Mouse (Mus musculus) MEL (cell line): ENCODE measurements around the gene Col6a3. TPM values are rescaled to one million over a fixed set of nuclear protein-coding genes. Genes with fewer than 3 reads are reported as not detected.

Experiments used
- DNase-seq: peaks from one replicate; pipeline ENCODE4 v3.0.0; 2011; ENCODE audit warnings: low read depth, low spot score
- H3K27ac ChIP-seq: 2 replicates; pipeline ENCODE4 v1.5.1; 2012; ENCODE audit warnings: low read depth, mild to moderate bottlenecking, control low read depth, low read length, moderate library complexity; ENCODE audit not compliant: control insufficient read depth
- H3K27me3 ChIP-seq, 2 experiments: fragments of 150-350 bp in 1 of 2; sonication (generic) in 1 of 2; 2 replicates each; pipeline ENCODE4 v1.6.1; 2012; ENCODE audit warnings: low read length in 2 of 2, mild to moderate bottlenecking in 2 of 2, improper control_type of control experiment in 1 of 2, moderate library complexity in 1 of 2; ENCODE audit not compliant: insufficient read depth in 2 of 2, control insufficient read depth in 1 of 2
- H3K36me3 ChIP-seq, 2 experiments: 2 replicates each; pipeline ENCODE4 v1.6.1; 2012 to 2014; ENCODE audit warnings: low read length in 2 of 2, improper control_type of control experiment in 1 of 2, inconsistent platforms in 1 of 2, mild to moderate bottlenecking in 1 of 2; ENCODE audit not compliant: insufficient read depth in 2 of 2, control insufficient read depth in 1 of 2
- H3K4me1 ChIP-seq, 2 experiments: fragments of 150-350 bp in 1 of 2; sonication (generic) in 1 of 2; 2 replicates each; pipeline ENCODE4 v1.6.1; 2012; ENCODE audit warnings: low read length in 2 of 2, improper control_type of control experiment in 1 of 2, mild to moderate bottlenecking in 1 of 2; ENCODE audit not compliant: insufficient read depth in 2 of 2, control insufficient read depth in 1 of 2
- H3K4me3 ChIP-seq, 2 experiments: fragments of 150-350 bp in 1 of 2; sonication (generic) in 1 of 2; 2 replicates each; pipeline ENCODE4 v1.5.1; 2012; ENCODE audit warnings: low read depth in 2 of 2, low read length in 2 of 2, mild to moderate bottlenecking in 2 of 2, moderate library complexity in 2 of 2, control low read depth in 1 of 2, improper control_type of control experiment in 1 of 2; ENCODE audit not compliant: control insufficient read depth in 1 of 2, insufficient read depth in 1 of 2
- H3K79me2 ChIP-seq: 2 replicates; pipeline ENCODE4 v1.6.1; 2012; ENCODE audit warnings: mild to moderate bottlenecking, low read length, moderate library complexity; ENCODE audit not compliant: control insufficient read depth, poor library complexity, insufficient read depth
- H3K9ac ChIP-seq: 2 replicates; pipeline ENCODE4 v1.6.1; 2012; ENCODE audit warnings: low read depth, mild to moderate bottlenecking, control low read depth, low read length, moderate library complexity; ENCODE audit not compliant: control insufficient read depth, poor library complexity, severe bottlenecking
- H3K9me3 ChIP-seq: fragments of 150-350 bp; sonication (generic); replicated peaks from 2 replicates; pipeline ENCODE4 v1.6.1; 2012; ENCODE audit warnings: mild to moderate bottlenecking, low read length, improper control_type of control experiment, moderate library complexity; ENCODE audit not compliant: insufficient read depth
- CHD1 ChIP-seq: IDR thresholded peaks from 2 replicates; pipeline ENCODE4 v1.6.1; 2012; ENCODE audit warnings: low read depth, mild to moderate bottlenecking, inconsistent platforms, low read length, improper control_type of control experiment
- CHD2 ChIP-seq: IDR thresholded peaks from 2 replicates; pipeline ENCODE4 v1.6.1; 2011; ENCODE audit warnings: low read length, improper control_type of control experiment
- ELF1 ChIP-seq: IDR thresholded peaks from 2 replicates; pipeline ENCODE4 v1.6.1; 2014; ENCODE audit warnings: low read depth, mild to moderate bottlenecking, inconsistent platforms, low read length, improper control_type of control experiment, moderate library complexity
- EP300 ChIP-seq, 2 experiments: IDR thresholded peaks; 2 replicates each; pipeline ENCODE4 v1.6.1; 2011; ENCODE audit warnings: improper control_type of control experiment in 2 of 2, low read length in 2 of 2, low read depth in 1 of 2, mild to moderate bottlenecking in 1 of 2
- ETS1 ChIP-seq: IDR thresholded peaks from 2 replicates; pipeline ENCODE4 v1.6.1; 2012; ENCODE audit warnings: low read depth, mild to moderate bottlenecking, inconsistent platforms, low read length, improper control_type of control experiment, moderate library complexity
- GABPA ChIP-seq: IDR thresholded peaks from 2 replicates; pipeline ENCODE4 v1.6.1; 2012; ENCODE audit warnings: low read depth, mild to moderate bottlenecking, inconsistent platforms, low read length, improper control_type of control experiment, moderate library complexity
- GATA1 ChIP-seq: IDR thresholded peaks from 2 replicates; pipeline ENCODE4 v1.6.1; 2011; ENCODE audit warnings: low read depth, low read length, improper control_type of control experiment
- JUND ChIP-seq: IDR thresholded peaks from 2 replicates; pipeline ENCODE4 v1.6.1; 2011; ENCODE audit warnings: low read depth, mild to moderate bottlenecking, improper control_type of control experiment, low read length
- KAT2A ChIP-seq: conservative IDR thresholded peaks from 2 replicates; pipeline ENCODE4 v1.6.1; 2012; ENCODE audit warnings: low read depth, low read length, improper control_type of control experiment, inconsistent platforms
- MAFK ChIP-seq: IDR thresholded peaks from 2 replicates; pipeline ENCODE4 v1.6.1; 2011; ENCODE audit warnings: low read depth, mild to moderate bottlenecking, low read length, improper control_type of control experiment, borderline replicate concordance
- MAZ ChIP-seq: IDR thresholded peaks from 2 replicates; pipeline ENCODE4 v1.6.1; 2012; ENCODE audit warnings: low read depth, mild to moderate bottlenecking, inconsistent platforms, low read length, improper control_type of control experiment
- MEF2A ChIP-seq: IDR thresholded peaks from 2 replicates; pipeline ENCODE4 v1.6.1; 2014; ENCODE audit warnings: low read depth, mild to moderate bottlenecking, inconsistent platforms, low read length, improper control_type of control experiment; ENCODE audit not compliant: poor library complexity, insufficient replicate concordance, severe bottlenecking; ENCODE audit errors: extremely low read depth
- MXI1 ChIP-seq: IDR thresholded peaks from 2 replicates; pipeline ENCODE4 v1.6.1; 2011; ENCODE audit warnings: mild to moderate bottlenecking, low read depth, low read length, improper control_type of control experiment
- MYB ChIP-seq: IDR thresholded peaks from 2 replicates; pipeline ENCODE4 v1.6.1; 2011; ENCODE audit warnings: mild to moderate bottlenecking, low read depth, low read length, improper control_type of control experiment
- MYC ChIP-seq: IDR thresholded peaks from 2 replicates; pipeline ENCODE4 v1.6.1; 2011; ENCODE audit warnings: low read depth, mild to moderate bottlenecking, low read length, improper control_type of control experiment, moderate library complexity
- NELFE ChIP-seq: IDR thresholded peaks from 2 replicates; pipeline ENCODE4 v1.6.1; 2011; ENCODE audit warnings: low read depth, low read length, improper control_type of control experiment
- RAD21 ChIP-seq: IDR thresholded peaks from 2 replicates; pipeline ENCODE4 v1.6.1; 2011; ENCODE audit warnings: mild to moderate bottlenecking, low read depth, low read length, improper control_type of control experiment
- SIN3A ChIP-seq: IDR thresholded peaks from 2 replicates; pipeline ENCODE4 v1.6.1; 2012; ENCODE audit warnings: low read length, improper control_type of control experiment, inconsistent platforms
- TBP ChIP-seq: IDR thresholded peaks from 2 replicates; pipeline ENCODE4 v1.8.0; 2011; ENCODE audit warnings: low read depth, low read length, improper control_type of control experiment
- TCF12 ChIP-seq: IDR thresholded peaks from 2 replicates; pipeline ENCODE4 v1.6.1; 2014; ENCODE audit warnings: low read depth, mild to moderate bottlenecking, inconsistent platforms, low read length, improper control_type of control experiment, moderate library complexity
- USF1 ChIP-seq: IDR thresholded peaks from 2 replicates; pipeline ENCODE4 v1.6.1; 2014; ENCODE audit warnings: low read depth, mild to moderate bottlenecking, inconsistent platforms, low read length, improper control_type of control experiment, moderate library complexity
- USF2 ChIP-seq, 2 experiments: IDR thresholded peaks; 2 replicates each; pipeline ENCODE4 v1.6.1; 2011 to 2012; ENCODE audit warnings: improper control_type of control experiment in 2 of 2, low read length in 2 of 2, borderline replicate concordance in 1 of 2, inconsistent platforms in 1 of 2, low read depth in 1 of 2, mild to moderate bottlenecking in 1 of 2; ENCODE audit not compliant: insufficient read depth in 1 of 2
- ZC3H11A ChIP-seq: IDR thresholded peaks from 2 replicates; pipeline ENCODE4 v1.6.1; 2012; ENCODE audit warnings: low read depth, mild to moderate bottlenecking, inconsistent platforms, low read length, improper control_type of control experiment
- ZKSCAN1 ChIP-seq: IDR thresholded peaks from 2 replicates; pipeline ENCODE4 v1.6.1; 2012; ENCODE audit warnings: low read depth, mild to moderate bottlenecking, inconsistent platforms, low read length, improper control_type of control experiment, moderate library complexity
- ZMIZ1 ChIP-seq: IDR thresholded peaks from 2 replicates; pipeline ENCODE4 v1.6.1; 2012; ENCODE audit warnings: low read depth, mild to moderate bottlenecking, inconsistent platforms, low read length, improper control_type of control experiment, moderate library complexity
- ZNF384 ChIP-seq: IDR thresholded peaks from 2 replicates; pipeline ENCODE4 v1.6.1; 2012; ENCODE audit warnings: low read depth, mild to moderate bottlenecking, inconsistent platforms, low read length, improper control_type of control experiment
- polyA plus RNA-seq, 2 experiments: library from polyadenylated mRNA; stranded (reverse) in 1 of 2; unstranded in 1 of 2; fragments of >175 nt in 1 of 2; fragments of >200 nt in 1 of 2; gene quantifications; 2 replicates each; pipeline versions ENCODE4 v1.2.1 to v1.2.4; 2012; ENCODE audit warnings: low replicate concordance in 2 of 2, low read depth in 1 of 2; ENCODE audit not compliant: insufficient read length in 2 of 2, insufficient read depth in 1 of 2, missing spikeins in 1 of 2
- total RNA-seq: library from RNA; depleted of rRNA; stranded (reverse); fragments of 300-350 nt; gene quantifications from 2 replicates; pipeline ENCODE4 v1.2.3, GENCODE M21; 2012

The Col6a3 gene
- total and polyA plus RNA-seq, 3 experiments, result not detected

DNA sequence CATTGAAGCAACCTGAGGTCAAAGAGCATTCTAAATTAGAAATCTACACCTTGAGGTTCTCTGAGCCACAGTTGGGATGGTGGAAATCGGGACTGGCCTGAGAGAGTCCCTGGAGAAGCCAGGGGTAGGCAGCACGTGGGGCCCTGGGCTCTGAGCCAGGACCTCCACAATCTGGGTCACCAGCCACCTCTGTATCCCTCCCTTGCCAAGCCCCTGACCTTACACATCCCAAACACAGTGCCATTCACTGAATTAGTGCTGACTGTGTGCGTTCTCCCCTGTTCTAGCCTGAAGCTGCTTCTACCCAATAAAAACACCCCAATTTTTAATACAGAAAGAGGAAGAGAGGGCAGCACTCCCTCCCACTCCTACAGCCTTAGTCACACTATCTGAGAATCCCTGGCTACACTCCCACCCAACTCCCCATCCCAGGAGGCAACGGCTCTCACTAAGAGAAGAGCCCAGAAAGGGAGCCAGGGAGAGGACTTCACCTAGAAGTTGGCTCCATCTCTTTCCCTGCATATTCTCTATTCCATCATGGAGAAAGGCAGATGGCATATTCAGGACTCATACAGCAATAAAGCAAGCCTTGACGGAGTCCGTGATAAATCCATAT is 46.4 kb downstream of the Col6a3 start:
- H3K36me3 ChIP-seq, result no peaks in the 10 kb centered on the region
- H3K4me1 ChIP-seq, result no peaks in the 10 kb centered on the region
- H3K27me3 ChIP-seq, result no peaks in the 10 kb centered on the region
- no peak overlapping the region for H3K9ac ChIP-seq
- no peak overlapping the region for H3K27ac ChIP-seq
- DNase-seq, result no peak
- no peak overlapping the region for H3K4me3 ChIP-seq
- no peaks in the 10 kb centered on the region for H3K9me3 ChIP-seq
- no peaks in the 10 kb centered on the region for H3K79me2 ChIP-seq
- TF ChIP-seq MXI1, result no peak
- TF ChIP-seq NELFE, result no peak
- no peak for TF ChIP-seq GABPA
- TF ChIP-seq TCF12, result no peak
- TF ChIP-seq SIN3A, result no peak
- no peak for TF ChIP-seq USF2 (IDR thresholded peaks at IDR 0.05; ENCODE audit: borderline replicate concordance in 1 of 2, insufficient read depth in 1 of 2, low read depth in 1 of 2, low read length in 2 of 2)
- TF ChIP-seq MEF2A, result no peak

DNA sequence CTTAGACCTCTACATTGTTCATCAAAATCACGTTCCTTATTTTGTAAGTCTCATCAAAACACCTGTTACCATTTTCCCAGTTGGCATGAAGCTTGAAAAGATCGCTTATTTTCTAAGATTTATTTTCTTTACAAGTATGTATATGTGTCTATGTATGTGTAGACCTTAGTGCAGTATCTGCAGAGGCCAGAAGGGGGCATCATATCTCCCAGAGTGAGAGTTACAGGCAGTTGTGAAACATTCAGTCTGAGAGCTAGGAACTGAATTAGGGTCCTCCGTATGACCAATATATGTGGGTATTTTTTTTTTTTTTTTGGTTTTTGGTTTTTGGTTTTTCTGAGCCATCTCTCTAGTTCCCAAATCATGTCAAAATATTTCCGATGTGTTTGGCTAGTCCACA is 50.4 kb downstream of the Col6a3 start:
- H3K27me3 ChIP-seq, result no peaks in the 10 kb centered on the region
- H3K36me3 ChIP-seq, result no peaks in the 10 kb centered on the region
- no peak for DNase-seq

DNA sequence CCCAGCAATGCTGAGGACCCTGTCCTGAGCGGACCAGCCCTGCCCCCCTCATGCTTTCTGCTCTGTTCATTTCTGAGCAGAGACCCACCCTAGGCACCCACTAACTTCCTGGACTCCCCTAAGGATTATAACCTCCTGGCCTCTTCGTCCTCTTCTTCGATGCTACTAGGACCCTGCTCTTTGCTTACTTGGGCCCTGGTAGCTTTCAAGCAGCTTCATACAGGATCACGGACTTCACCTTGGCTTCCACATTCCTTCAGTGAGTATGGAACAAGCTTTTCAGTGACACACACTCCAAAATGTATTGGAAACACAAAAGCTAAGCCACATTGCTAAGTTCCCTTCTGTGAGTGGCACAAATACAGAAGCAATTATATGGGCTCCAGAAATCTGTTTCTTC is 52.8 kb downstream of the Col6a3 start:
- H3K79me2 ChIP-seq, result no peaks in the 10 kb centered on the region
- H3K9ac ChIP-seq, result no peak overlapping the region
- no peaks in the 10 kb centered on the region for H3K9me3 ChIP-seq
- H3K4me1 ChIP-seq, result no peaks in the 10 kb centered on the region
- no peak overlapping the region for H3K27ac ChIP-seq
- no peaks in the 10 kb centered on the region for H3K36me3 ChIP-seq
- no peaks in the 10 kb centered on the region for H3K27me3 ChIP-seq
- no peak overlapping the region for H3K4me3 ChIP-seq
- TF ChIP-seq USF2 (IDR thresholded peaks at IDR 0.05; ENCODE audit: borderline replicate concordance in 1 of 2, insufficient read depth in 1 of 2, low read depth in 1 of 2, low read length in 2 of 2) (no peak), MAZ (no peak), EP300 (IDR thresholded peaks at IDR 0.05; ENCODE audit: low read depth in 1 of 2, low read length in 2 of 2) (no peak), ETS1 (no peak), MAFK (no peak), ELF1 (no peak), MYB (no peak), USF1 (no peak), SIN3A (no peak), ZMIZ1 (no peak), TCF12 (no peak), CHD1 (no peak), ZC3H11A (no peak), RAD21 (no peak), ZNF384 (no peak), MXI1 (no peak), GATA1 (no peak), ZKSCAN1 (no peak)
- DNase-seq, result no peak

More for the DNA sequence above, 50.4 kb downstream of the Col6a3 start:
- Histone ChIP-seq H3K4me3 (no peak overlapping the region), H3K79me2 (no peaks in the 10 kb centered on the region), H3K27ac (no peak overlapping the region), H3K4me1 (no peaks in the 10 kb centered on the region), H3K9me3 (no peaks in the 10 kb centered on the region), H3K9ac (no peak overlapping the region)
- TF ChIP-seq USF2 (IDR thresholded peaks at IDR 0.05; ENCODE audit: borderline replicate concordance in 1 of 2, insufficient read depth in 1 of 2, low read depth in 1 of 2, low read length in 2 of 2) (no peak), ELF1 (no peak), CHD2 (no peak), GATA1 (no peak), JUND (no peak), ZMIZ1 (no peak), KAT2A (no peak), MYC (no peak), TBP (no peak)
